In genomic region chr12:75641726-75642125, GRCm38 (mm10) we compare ENCODE assay signal across 24 mouse cellular contexts. TPM values are rescaled to one million over a fixed set of nuclear protein-coding genes. Genes with fewer than 3 reads are reported as not detected.
A peak's percentile ranks its signal among the peaks of the same experiment; 100 is the strongest.
DNase-seq lines count a peak whose midpoint lies in the region; ATAC-seq and TF ChIP-seq lines count a peak whose summit lies in the region.
"Had no signal": no experiment of that assay in that cellular context is flagged by ENCODE, and none has a peak within 500 bp of the region (broad histone marks: within the 10 kb centered on the region; RNA-seq: fewer than 3 reads in every experiment).

No protein-coding gene starts in this region.

- H3K9ac ChIP-seq in liver, embryonic 14.5 days (replicated peaks): no peak overlapping the region
- H3K9ac ChIP-seq: heart, embryonic 13.5 days; hindbrain, embryonic 13.5 days; intestine, embryonic 15.5 days; limb, embryonic 13.5 days; neural tube, embryonic 13.5 days had no signal

- H3K27ac ChIP-seq in liver, embryonic 14.5 days: no peak overlapping the region
- H3K27ac ChIP-seq: heart, embryonic 13.5 days; hindbrain, embryonic 13.5 days; intestine, embryonic 15.5 days; limb, embryonic 13.5 days; neural tube, embryonic 13.5 days had no signal

- H3K36me3 ChIP-seq in liver, embryonic 14.5 days (replicated peaks; ENCODE audit: control insufficient read depth, insufficient read depth, low read depth): no peaks in the 10 kb centered on the region
- H3K36me3 ChIP-seq: heart, embryonic 13.5 days; hindbrain, embryonic 13.5 days; intestine, embryonic 15.5 days; limb, embryonic 13.5 days; neural tube, embryonic 13.5 days had no signal

- peaks cover 0 to 9% of the 10 kb centered on the region in 2 experiments; a peak in 2 of 4 replicates for H3K4me1 ChIP-seq in liver, embryonic 14.5 days (replicated peaks; ENCODE audit: control insufficient read depth in 2 of 2, insufficient read depth in 2 of 2, low read length in 1 of 2)
- H3K4me1 ChIP-seq: heart, embryonic 13.5 days; hindbrain, embryonic 13.5 days; intestine, embryonic 15.5 days; neural tube, embryonic 13.5 days had no signal

- H3K4me3 ChIP-seq in liver, embryonic 14.5 days (ENCODE audit: insufficient read depth in 1 of 2, low read depth in 2 of 2, low read length in 2 of 2): no peak overlapping the region
- H3K4me3 ChIP-seq: heart, embryonic 13.5 days; hindbrain, embryonic 13.5 days; intestine, embryonic 15.5 days; limb, embryonic 13.5 days; neural tube, embryonic 13.5 days had no signal

- H3K9me3 ChIP-seq in liver, embryonic 14.5 days (ENCODE audit: control insufficient read depth, low read length): no peaks in the 10 kb centered on the region
- H3K9me3 ChIP-seq: heart, embryonic 13.5 days; hindbrain, embryonic 13.5 days; intestine, embryonic 15.5 days; limb, embryonic 13.5 days; neural tube, embryonic 13.5 days had no signal

- intact Hi-C loops in gastrocnemius, postnatal 36 days (cut with DNase I): no loop called here

- WGBS in liver, embryonic 14.5 days (ENCODE audit: insufficient replicate concordance): 84% methylated on average over 1 of the region's 1 CpGs

- peak; percentile 7 to 9 for DNase-seq in cerebellum, postnatal 10 days
- no peak for DNase-seq in cerebellum, postnatal 36 days
- DNase-seq in liver, embryonic 14.5 days (ENCODE audit: low read depth in 3 of 3, low spot score in 3 of 3): no peak
- no peak for DNase-seq in liver
- DNase-seq in thymus, postnatal 0 days (ENCODE audit: low spot score): peak; percentile 9
- DNase-seq in thymus, postnatal 25 days: no peak
- no peak for DNase-seq in yolk sac, embryonic 10.5 days (ENCODE audit: low spot score)
- DNase-seq in gastrocnemius, postnatal 36 days: no peak
- DNase-seq: adrenal gland, postnatal 10 days; cerebellum, adult 9-10 months; kidney, adult 9 months; kidney, postnatal 4 days; lung, postnatal 4 days; right cerebral cortex, postnatal 14 days; spleen, adult 18-20 months; thymus, postnatal 14 days had no signal

- TF ChIP-seq EP300 in liver, embryonic 14.5 days (IDR thresholded peaks at IDR 0.05; ENCODE audit: low read depth): no peak

- ATAC-seq in liver, embryonic 14.5 days (ENCODE audit: insufficient read depth): no peak
- ATAC-seq: activated CD4-positive, CD25-positive, alpha-beta regulatory T cell, adult 4 months; forebrain, embryonic 16.5 days; intestine, embryonic 15.5 days had no signal

- no peaks in the 10 kb centered on the region for H3K27me3 ChIP-seq in liver, embryonic 14.5 days (ENCODE audit: control insufficient read depth, insufficient read depth, low read length)
- H3K27me3 ChIP-seq: CH12.LX; heart, embryonic 13.5 days; hindbrain, embryonic 13.5 days; intestine, embryonic 15.5 days; limb, embryonic 13.5 days; neural tube, embryonic 13.5 days had no signal

- TF ChIP-seq CTCF in liver, embryonic 14.5 days (IDR thresholded peaks at IDR 0.05; ENCODE audit: low read depth): peak; percentile 21; the same call in 1 of the 2 replicates

- H3K4me2 ChIP-seq in liver, embryonic 14.5 days (ENCODE audit: low read depth): no peak overlapping the region
- H3K4me2 ChIP-seq: heart, embryonic 13.5 days; hindbrain, embryonic 13.5 days; intestine, embryonic 15.5 days; limb, embryonic 13.5 days; neural tube, embryonic 13.5 days had no signal

RNA-seq across cellular contexts. Expression of gene Wdr89, which starts 27.6 kb away (rescaled TPM):
- 3.3 and 5.5 TPM in 2 replicates for polyA plus RNA-seq in liver, embryonic 14.5 days (2012; rRNA removed)
- polyA plus RNA-seq in liver, embryonic 14.5 days (2014; fragmentation: Nextera tagmentation; extraction: Ambion mirVana): 5.3 and 5.5 TPM in 2 replicates
- 16.0 and 17.0 TPM in 2 replicates for polyA plus RNA-seq in thymus, postnatal 0 days (2015; fragmentation: Nextera tagmentation; extraction: Ambion mirVana)
- total RNA-seq in gastrocnemius, postnatal 36 days (2021): 1 to 10 TPM; 1.6 to 2.0 TPM

RNA-seq across cellular contexts. Expression of gene Ppp2r5e, which starts 45.7 kb away (rescaled TPM):
- polyA plus RNA-seq in liver, embryonic 14.5 days (2012; rRNA removed): 3.8 and 6.8 TPM in 2 replicates
- polyA plus RNA-seq in liver, embryonic 14.5 days (2014; fragmentation: Nextera tagmentation; extraction: Ambion mirVana): 5.0 and 5.8 TPM in 2 replicates
- polyA plus RNA-seq in thymus, postnatal 0 days (2015; fragmentation: Nextera tagmentation; extraction: Ambion mirVana): 15.0 and 17.0 TPM in 2 replicates
- 10 to 100 TPM; 25.7 to 29.8 TPM for total RNA-seq in gastrocnemius, postnatal 36 days (2021)

Comparison
In these comparisons a context has a peak if more than half of its experiments do, and no peak if none do; other contexts are left out.
1. DNase-seq: peak in cerebellum, postnatal 10 days (2 of 2) and thymus, postnatal 0 days (single experiment); none in cerebellum, postnatal 36 days (0 of 2), liver, embryonic 14.5 days (0 of 3), liver (single experiment), thymus, postnatal 25 days (single experiment), yolk sac, embryonic 10.5 days (single experiment) and gastrocnemius, postnatal 36 days (0 of 2).